Mouse (Mus musculus) forebrain, embryonic 15.5 days (tissue): ENCODE results near the gene Gm21974. TPM values are rescaled to one million over a fixed set of nuclear protein-coding genes. Genes with fewer than 3 reads are reported as not detected.

ENCODE experiments used
- ATAC-seq: fragments of 200-750 bp; cut with Nextera tagmentation; replicated peaks from 2 replicates; pipeline ENCODE4 v1.8.0; 2017; ENCODE audit warnings: mild to moderate bottlenecking, moderate TSS enrichment, moderate library complexity
- H3K27ac ChIP-seq: fragments of 300-500 bp; sonication (generic); replicated peaks from 2 replicates; pipeline ENCODE4 v1.5.1; 2015; ENCODE audit warnings: mild to moderate bottlenecking, inconsistent platforms
- H3K27me3 ChIP-seq: fragments of 300-500 bp; sonication (generic); 2 replicates; pipeline ENCODE4 v1.6.1; 2015; ENCODE audit warnings: inconsistent platforms
- H3K36me3 ChIP-seq: fragments of 300-500 bp; sonication (generic); 2 replicates; pipeline ENCODE4 v1.6.1; 2015; ENCODE audit warnings: mild to moderate bottlenecking, inconsistent platforms
- H3K4me1 ChIP-seq: fragments of 300-500 bp; sonication (generic); 2 replicates; pipeline ENCODE4 v1.6.1; 2015; ENCODE audit warnings: inconsistent platforms
- H3K4me2 ChIP-seq: fragments of 300-500 bp; sonication (generic); replicated peaks from 2 replicates; pipeline ENCODE4 v1.6.1; 2015; ENCODE audit warnings: mild to moderate bottlenecking, inconsistent platforms
- H3K4me3 ChIP-seq: fragments of 300-500 bp; sonication (generic); 2 replicates; pipeline ENCODE4 v1.5.1; 2015; ENCODE audit warnings: mild to moderate bottlenecking, inconsistent platforms
- H3K9ac ChIP-seq: fragments of 300-500 bp; sonication (generic); replicated peaks from 2 replicates; pipeline ENCODE4 v1.6.1; 2015; ENCODE audit warnings: mild to moderate bottlenecking, inconsistent platforms
- H3K9me3 ChIP-seq: fragments of 300-500 bp; sonication (generic); 2 replicates; pipeline ENCODE4 v1.6.1; 2016; ENCODE audit warnings: inconsistent platforms
- WGBS: fragments of 180-500 bp; shearing (Covaris S2); methylation state at CpG from one replicate; pipeline ENCODE4 v1.1.7; 2015; ENCODE audit warnings: mixed read lengths; 5-methylcytosine and 5-hydroxymethylcytosine counted together
- polyA plus RNA-seq: library from polyadenylated mRNA; unstranded; fragments of >200 nt; fragmentation: Nextera tagmentation; extraction: Ambion mirVana; gene quantifications from 2 replicates; pipeline ENCODE4 v1.2.1, GENCODE M21; 2015

The Gm21974 gene
- polyA plus RNA-seq, 1 experiment from 2014 or later: not detected

GRCm38 (mm10) chr7:127890798-127891197, 4.5 kb downstream of the Gm21974 start, which contains the start of gene Prss53:
Gene Prss53 (minus strand): TSS chr7:127890970.
- Histone ChIP-seq H3K4me2 (no peak within 1 kb of the TSS), H3K27ac (no peak within 1 kb of the TSS), H3K27me3 (no peaks in the 10 kb centered on the region), H3K9me3 (no peaks in the 10 kb centered on the region), H3K9ac (no peak within 1 kb of the TSS), H3K4me1 (peaks cover 12% of the 10 kb centered on the region), H3K4me3 (no peak within 1 kb of the TSS), H3K36me3 (peaks cover 56% of the 10 kb centered on the region)
- ATAC-seq: no peak
- WGBS: 40% methylated on average over 4 of the region's 4 CpGs

DNA sequence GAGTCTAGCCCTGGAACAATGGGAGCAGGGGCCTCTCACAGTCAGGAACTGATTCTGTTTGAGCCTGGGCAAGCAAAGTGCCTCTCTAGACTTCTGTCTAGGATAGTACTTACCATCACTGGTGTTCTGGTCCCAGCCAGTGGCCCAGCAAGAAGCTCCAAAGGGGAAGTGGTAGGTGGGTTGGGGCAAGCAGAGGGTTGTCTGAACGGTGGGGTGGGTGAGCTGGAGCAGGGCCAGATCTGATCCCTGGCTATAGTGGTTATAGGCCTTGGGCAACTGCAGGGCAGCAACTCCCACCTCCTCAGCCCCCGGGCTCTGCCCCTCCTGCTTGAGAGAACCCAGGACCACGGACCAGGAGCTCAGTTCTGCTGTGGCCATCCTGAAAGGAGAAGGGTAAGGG, 6.4 kb downstream of the Gm21974 start:
- H3K9ac ChIP-seq: no peak overlapping the region
- H3K27ac ChIP-seq: no peak overlapping the region
- H3K27me3 ChIP-seq: no peaks in the 10 kb centered on the region
- H3K36me3 ChIP-seq: peaks cover 73% of the 10 kb centered on the region
- H3K4me2 ChIP-seq: no peak overlapping the region
- H3K9me3 ChIP-seq: no peaks in the 10 kb centered on the region
- no peak for ATAC-seq
- peaks cover 12% of the 10 kb centered on the region for H3K4me1 ChIP-seq
- no peak overlapping the region for H3K4me3 ChIP-seq
- 67% methylated on average over 3 of the region's 3 CpGs for WGBS

DNA sequence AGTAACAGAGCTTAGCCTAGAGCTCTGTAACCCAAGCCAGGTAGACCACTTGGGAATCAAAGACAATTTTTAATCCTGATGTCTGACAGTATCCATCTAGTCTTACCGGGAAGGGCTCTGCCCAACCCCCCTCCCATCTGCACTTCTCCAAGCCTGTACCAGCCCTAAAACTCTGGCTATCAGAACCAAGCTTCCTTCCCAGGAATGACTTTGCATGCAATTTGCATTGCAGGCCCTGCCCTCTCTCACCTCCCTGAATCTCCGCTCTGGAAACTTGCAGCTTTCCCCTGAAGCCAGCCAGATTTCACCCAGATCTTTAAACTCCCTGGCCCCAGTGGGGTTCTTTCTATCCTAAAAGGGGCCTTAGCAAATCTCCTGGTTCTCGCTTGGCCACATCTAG, 7.5 kb downstream of the Gm21974 start:
- Histone ChIP-seq H3K9me3 (no peaks in the 10 kb centered on the region), H3K9ac (no peak overlapping the region), H3K27ac (no peak overlapping the region), H3K36me3 (peaks cover 78% of the 10 kb centered on the region), H3K27me3 (no peaks in the 10 kb centered on the region), H3K4me3 (no peak overlapping the region), H3K4me1 (peaks cover 21% of the 10 kb centered on the region), H3K4me2 (no peak overlapping the region)
- 79% methylated on average over 3 of the region's 3 CpGs for WGBS
- no peak for ATAC-seq

DNA sequence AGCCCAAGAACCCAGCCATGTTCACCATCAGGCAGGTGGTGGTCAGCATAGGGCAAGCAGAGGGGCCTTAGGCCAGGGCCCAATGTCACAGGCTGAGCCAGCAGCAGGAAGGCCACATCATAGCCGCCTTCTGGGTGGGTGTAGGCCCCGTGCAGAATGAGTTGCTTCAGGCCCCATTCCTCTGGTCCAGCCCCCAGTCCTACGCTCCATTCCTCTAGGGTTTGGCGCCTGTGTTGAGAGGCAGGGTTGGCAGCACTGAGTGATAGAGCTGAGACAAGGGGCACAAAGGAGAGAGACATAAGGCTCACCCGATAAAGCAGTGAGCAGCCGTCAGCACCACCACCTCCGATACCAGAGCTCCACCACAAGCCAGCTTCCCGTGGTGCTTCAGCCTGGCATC, 8.1 kb downstream of the Gm21974 start:
- Histone ChIP-seq H3K27me3 (no peaks in the 10 kb centered on the region), H3K36me3 (peaks cover 84% of the 10 kb centered on the region), H3K4me3 (no peak overlapping the region), H3K4me1 (peaks cover 25% of the 10 kb centered on the region), H3K9ac (no peak overlapping the region), H3K27ac (no peak overlapping the region), H3K4me2 (no peak overlapping the region), H3K9me3 (no peaks in the 10 kb centered on the region)
- WGBS: 86% methylated on average over 8 of the region's 8 CpGs
- ATAC-seq: no peak

DNA sequence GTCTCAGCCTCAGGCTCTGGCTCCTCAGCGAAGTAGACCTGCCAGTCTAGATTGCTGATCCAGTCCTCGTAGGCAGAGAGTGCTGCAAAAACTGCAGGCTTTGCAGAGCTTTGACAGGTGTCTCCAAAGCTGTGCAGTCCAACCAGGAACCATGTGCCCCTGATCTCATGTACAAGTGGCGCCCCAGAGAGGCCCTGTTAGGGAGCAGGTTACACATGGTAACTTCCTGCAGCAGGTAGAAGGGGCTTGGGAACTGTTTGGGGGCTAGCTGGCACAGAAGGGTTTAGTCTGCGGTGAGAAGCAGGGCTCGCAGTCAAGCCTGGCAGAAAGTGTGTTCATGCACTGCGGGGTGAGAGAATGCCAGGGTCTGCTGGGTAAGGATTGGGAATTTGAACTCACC, 8.7 kb downstream of the Gm21974 start:
- no peak overlapping the region for H3K4me2 ChIP-seq
- no peaks in the 10 kb centered on the region for H3K27me3 ChIP-seq
- peaks cover 25% of the 10 kb centered on the region for H3K4me1 ChIP-seq
- no peak overlapping the region for H3K9ac ChIP-seq
- no peak overlapping the region for H3K4me3 ChIP-seq
- H3K27ac ChIP-seq: no peak overlapping the region
- H3K36me3 ChIP-seq: peaks cover 87% of the 10 kb centered on the region
- H3K9me3 ChIP-seq: no peaks in the 10 kb centered on the region
- ATAC-seq: no peak
- 96% methylated on average over 6 of the region's 6 CpGs for WGBS

GRCm38 (mm10) chr7:127885951-127886350, 9.3 kb downstream of the Gm21974 start:
- H3K27ac ChIP-seq: no peak overlapping the region
- H3K27me3 ChIP-seq: no peaks in the 10 kb centered on the region
- 72% methylated on average over 6 of the region's 6 CpGs for WGBS
- H3K9me3 ChIP-seq: no peaks in the 10 kb centered on the region
- H3K4me2 ChIP-seq: no peak overlapping the region
- peaks cover 25% of the 10 kb centered on the region for H3K4me1 ChIP-seq
- H3K36me3 ChIP-seq: peaks cover 93% of the 10 kb centered on the region
- no peak overlapping the region for H3K4me3 ChIP-seq
- ATAC-seq: no peak
- H3K9ac ChIP-seq: no peak overlapping the region

DNA sequence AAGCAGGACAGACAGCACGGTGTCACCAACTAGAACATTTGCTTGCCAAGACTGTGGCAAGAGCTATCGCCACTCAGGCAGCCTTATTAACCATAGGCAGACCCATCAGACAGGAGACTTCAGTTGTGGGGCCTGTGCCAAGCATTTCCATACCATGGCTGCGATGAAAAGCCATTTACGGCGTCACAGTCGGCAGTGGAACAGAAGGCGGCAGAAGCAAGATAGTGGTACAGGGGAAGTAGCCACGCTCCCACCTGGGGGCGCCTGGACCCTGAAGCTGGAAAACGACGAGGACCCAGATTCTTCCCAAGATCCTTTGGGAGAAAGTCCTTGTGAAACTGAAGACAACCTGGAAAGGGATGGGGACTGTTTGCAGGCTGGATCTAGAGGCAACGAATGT, 14.8 kb downstream of the Gm21974 start:
- Histone ChIP-seq H3K27ac (no peak overlapping the region), H3K4me3 (no peak overlapping the region), H3K4me2 (no peak overlapping the region), H3K9ac (no peak overlapping the region), H3K4me1 (peaks cover 30% of the 10 kb centered on the region), H3K9me3 (no peaks in the 10 kb centered on the region), H3K27me3 (no peaks in the 10 kb centered on the region), H3K36me3 (peaks cover 69% of the 10 kb centered on the region)
- WGBS: 88% methylated on average over 12 of the region's 12 CpGs
- no peak for ATAC-seq

DNA sequence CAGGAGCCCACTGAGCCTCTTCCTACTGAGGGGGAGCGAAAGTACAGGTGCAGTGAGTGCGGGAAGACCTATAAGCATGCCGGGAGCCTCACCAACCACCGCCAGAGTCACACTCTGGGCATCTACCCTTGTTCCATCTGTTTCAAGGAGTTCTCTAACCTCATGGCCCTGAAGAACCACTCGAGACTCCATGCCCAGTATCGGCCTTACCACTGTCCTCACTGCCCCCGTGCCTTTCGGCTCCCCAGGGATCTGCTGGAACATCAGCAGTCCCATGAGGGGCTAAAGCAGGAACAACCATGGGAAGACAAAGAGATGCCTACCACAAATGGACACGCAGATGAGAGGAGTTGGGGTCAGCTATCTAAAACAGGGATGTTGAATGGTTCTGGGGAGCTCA, 16.0 kb downstream of the Gm21974 start:
- Histone ChIP-seq H3K9ac (no peak overlapping the region), H3K4me2 (no peak overlapping the region), H3K36me3 (peaks cover 60% of the 10 kb centered on the region), H3K9me3 (no peaks in the 10 kb centered on the region), H3K4me3 (no peak overlapping the region), H3K27me3 (no peaks in the 10 kb centered on the region), H3K27ac (no peak overlapping the region), H3K4me1 (peaks cover 30% of the 10 kb centered on the region)
- ATAC-seq: no peak
- 95% methylated on average over 9 of the region's 9 CpGs for WGBS

DNA sequence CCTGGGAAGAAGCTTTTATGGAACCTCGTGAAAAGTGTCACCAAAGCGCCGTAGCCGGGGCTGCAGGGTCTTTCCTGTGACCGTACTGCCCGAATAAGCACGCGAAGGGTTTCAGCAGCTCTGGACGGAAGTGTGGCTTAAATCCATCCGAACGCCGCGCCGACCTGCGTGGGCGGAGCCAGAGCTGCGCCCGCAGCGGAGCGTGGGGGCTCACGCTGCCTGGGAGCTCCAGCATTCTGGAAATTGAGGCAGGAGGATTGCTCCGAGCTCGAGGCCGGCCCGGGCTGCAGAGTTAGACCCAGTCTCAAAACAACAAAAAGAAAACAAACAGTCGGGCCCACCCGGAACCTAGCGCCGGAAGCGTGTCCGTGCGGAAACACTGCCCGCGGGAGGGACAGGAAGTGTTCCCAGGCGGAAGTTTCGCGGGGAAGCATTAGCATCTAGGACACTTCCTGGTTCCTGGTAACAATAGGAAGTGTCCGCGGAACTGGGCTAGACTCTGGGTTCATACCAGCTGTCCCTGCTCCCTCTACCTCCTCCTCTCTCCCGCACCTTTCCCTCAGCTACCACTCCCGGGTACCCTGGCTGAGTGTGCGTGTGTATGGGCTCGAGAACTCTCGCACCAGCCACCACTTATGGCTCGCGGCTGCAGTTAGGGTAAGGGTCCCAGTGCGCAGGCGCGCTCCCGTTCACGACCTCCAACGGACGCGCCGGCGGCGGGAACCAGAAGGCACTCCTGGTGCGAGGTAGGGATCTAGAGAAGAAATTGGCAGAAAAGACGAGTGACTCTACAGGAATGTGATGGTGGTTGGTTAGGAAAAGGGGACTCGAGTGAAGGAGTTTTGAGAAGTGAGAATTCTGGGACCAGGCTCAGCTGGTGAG, 18.5 kb downstream of the Gm21974 start, which contains the start of gene Zfp668:
Gene Zfp668 (minus strand): TSS at position 362 of the 882 bp plus-strand sequence.
- ATAC-seq: peak; percentile 70
- Histone ChIP-seq H3K4me3 (peak within 1 kb of the TSS; percentile 90), H3K9ac (peak within 1 kb of the TSS; percentile 99), H3K27me3 (no peaks in the 10 kb centered on the region), H3K36me3 (peaks cover 41% of the 10 kb centered on the region), H3K4me2 (peak within 1 kb of the TSS; percentile 67), H3K4me1 (peaks cover 28% of the 10 kb centered on the region), H3K9me3 (no peaks in the 10 kb centered on the region), H3K27ac (peak within 1 kb of the TSS; percentile 100)
- WGBS: under 1% methylated on average over 60 of the region's 60 CpGs

DNA sequence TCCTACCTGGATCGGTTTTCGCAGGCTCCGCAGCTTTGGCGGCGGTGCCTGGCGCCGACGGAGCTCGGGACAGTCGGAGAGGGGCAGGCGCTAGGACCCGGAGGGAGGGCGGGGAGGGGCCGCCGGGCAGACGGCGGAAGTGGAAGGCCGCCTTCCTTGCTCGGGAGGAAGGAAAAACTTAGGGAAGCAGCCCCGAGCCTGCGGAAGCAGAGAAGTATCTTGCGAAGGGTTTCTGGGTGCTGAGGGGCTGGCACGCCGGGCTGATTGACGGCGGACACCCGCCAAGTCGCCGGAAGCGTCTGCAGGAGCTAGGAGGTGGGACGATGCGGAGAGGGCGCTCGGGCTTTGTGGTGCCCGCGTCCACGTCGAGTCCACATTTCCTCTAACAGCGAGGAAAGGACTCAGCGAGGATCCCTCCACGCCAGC, 19.2 kb downstream of the Gm21974 start, which contains the start of gene Zfp646:
Gene Zfp646 (plus strand): TSS at position 181 of the 426 bp plus-strand sequence.
- H3K4me2 ChIP-seq: peak within 1 kb of the TSS; percentile 67
- H3K27me3 ChIP-seq: no peaks in the 10 kb centered on the region
- no peaks in the 10 kb centered on the region for H3K9me3 ChIP-seq
- peaks cover 37% of the 10 kb centered on the region for H3K36me3 ChIP-seq
- under 1% methylated on average over 41 of the region's 41 CpGs for WGBS
- peak; percentile 90 for ATAC-seq
- peaks cover 28% of the 10 kb centered on the region for H3K4me1 ChIP-seq
- H3K27ac ChIP-seq: peak within 1 kb of the TSS; percentile 100
- H3K4me3 ChIP-seq: peak within 1 kb of the TSS; percentile 90
- H3K9ac ChIP-seq: peak within 1 kb of the TSS; percentile 99

DNA sequence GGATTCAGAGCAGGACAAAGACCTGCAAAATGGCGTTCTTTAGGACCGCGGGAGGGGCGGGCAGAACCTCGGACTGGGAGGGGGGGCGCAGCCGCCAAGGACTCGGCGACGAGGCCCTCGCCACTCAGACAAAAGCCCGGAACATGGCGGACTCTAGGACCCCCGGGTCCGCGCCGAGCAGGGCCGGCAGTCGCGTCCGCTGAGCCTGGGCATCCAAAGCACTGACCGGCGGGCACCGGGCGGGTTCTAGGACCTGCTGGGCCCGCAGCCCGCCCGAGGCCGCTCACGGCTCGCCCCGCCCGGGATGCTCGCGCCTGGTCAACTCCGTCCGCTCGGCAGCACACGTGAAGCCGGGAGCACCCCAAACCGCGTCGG, 19.6 kb downstream of the Gm21974 start:
- Histone ChIP-seq H3K27ac (peak overlapping the region; percentile 100), H3K27me3 (no peaks in the 10 kb centered on the region), H3K4me2 (peak overlapping the region; percentile 67), H3K9me3 (no peaks in the 10 kb centered on the region), H3K36me3 (peaks cover 35% of the 10 kb centered on the region), H3K4me1 (peaks cover 28% of the 10 kb centered on the region), H3K4me3 (peak overlapping the region; percentile 90), H3K9ac (peak overlapping the region; percentile 99)
- 0% methylated on average over 36 of the region's 43 CpGs for WGBS
- peak; percentile 95 for ATAC-seq

- WGBS: 4% methylated on average over 20 of the region's 20 CpGs
- peaks cover 28% of the 10 kb centered on the region for H3K4me1 ChIP-seq
- peak overlapping the region; percentile 90 for H3K4me3 ChIP-seq
- H3K27me3 ChIP-seq: no peaks in the 10 kb centered on the region
- H3K36me3 ChIP-seq: peaks cover 33% of the 10 kb centered on the region
- H3K9me3 ChIP-seq: no peaks in the 10 kb centered on the region
- H3K27ac ChIP-seq: peak overlapping the region; percentile 100
- peak overlapping the region; percentile 67 for H3K4me2 ChIP-seq
- H3K9ac ChIP-seq: peak overlapping the region; percentile 99
- peak; percentile 38 for ATAC-seq
These were observed 20.2 kb downstream of the Gm21974 start for GRCm38 (mm10) chr7:127874812-127875626.
